In genomic region chr6:109948928-109949327, GRCm38 (mm10) we compare ENCODE assay signal across 28 mouse cellular contexts.
DNase-seq lines count a peak whose midpoint lies in the region; ATAC-seq lines count a peak whose summit lies in the region.
"Had no signal": no experiment of that assay in that cellular context is flagged by ENCODE, and none has a peak within 500 bp of the region (broad histone marks: within the 10 kb centered on the region; RNA-seq: fewer than 3 reads in every experiment).

No protein-coding gene starts in this region.

- no peaks in the 10 kb centered on the region for H3K27me3 ChIP-seq in neural tube, embryonic 14.5 days (ENCODE audit: control insufficient read depth, insufficient read depth, low read length)
- H3K27me3 ChIP-seq in neural tube, embryonic 15.5 days (replicated peaks): no peaks in the 10 kb centered on the region
- no peaks in the 10 kb centered on the region for H3K27me3 ChIP-seq in midbrain, embryonic 15.5 days (replicated peaks)
- no peaks in the 10 kb centered on the region for H3K27me3 ChIP-seq in intestine, embryonic 16.5 days (replicated peaks; ENCODE audit: control insufficient read depth, insufficient read depth, low read length)
- H3K27me3 ChIP-seq: heart, embryonic 12.5 days; hindbrain, embryonic 15.5 days; liver, embryonic 12.5 days had no signal

- no peak for DNase-seq in frontal cortex, postnatal 25 days (ENCODE audit: low spot score in 2 of 2)
- DNase-seq in yolk sac, embryonic 10.5 days (ENCODE audit: low spot score): no peak
- DNase-seq: adrenal gland, postnatal 14 days; cerebellum, adult 9-10 months; cerebellum, postnatal 36 days; gastrocnemius, adult 2 months; gastrocnemius, postnatal 36 days; heart, adult 18-20 months; heart, postnatal 4 days; kidney, adult 2 months; kidney, postnatal 36 days; liver, postnatal 0 days; lung, postnatal 36 days; right cerebral cortex, postnatal 4 days; thymus, adult 2 months; thymus, postnatal 36 days had no signal

- H3K4me2 ChIP-seq in neural tube, embryonic 14.5 days (ENCODE audit: low read depth, low read length): no peak overlapping the region
- no peak overlapping the region for H3K4me2 ChIP-seq in neural tube, embryonic 15.5 days
- no peak overlapping the region for H3K4me2 ChIP-seq in midbrain, embryonic 15.5 days
- no peak overlapping the region for H3K4me2 ChIP-seq in intestine, embryonic 16.5 days (ENCODE audit: low read depth, low read length)
- H3K4me2 ChIP-seq: heart, embryonic 12.5 days; hindbrain, embryonic 15.5 days; liver, embryonic 12.5 days had no signal

- H3K9me3 ChIP-seq in neural tube, embryonic 14.5 days (ENCODE audit: control insufficient read depth, low read length): no peaks in the 10 kb centered on the region
- H3K9me3 ChIP-seq in neural tube, embryonic 15.5 days (replicated peaks): no peaks in the 10 kb centered on the region
- H3K9me3 ChIP-seq in midbrain, embryonic 15.5 days: no peaks in the 10 kb centered on the region
- H3K9me3 ChIP-seq in intestine, embryonic 16.5 days (ENCODE audit: control insufficient read depth, low read length): no peaks in the 10 kb centered on the region
- H3K9me3 ChIP-seq: heart, embryonic 12.5 days; hindbrain, embryonic 15.5 days; liver, embryonic 12.5 days had no signal

- WGBS in neural tube, embryonic 14.5 days: 28% methylated on average over 1 of the region's 1 CpGs
- 25% methylated on average over 1 of the region's 1 CpGs for WGBS in neural tube, embryonic 15.5 days
- 25% methylated on average over 1 of the region's 1 CpGs for WGBS in midbrain, embryonic 15.5 days
- 59% methylated on average over 1 of the region's 1 CpGs for WGBS in intestine, embryonic 16.5 days

- H3K27ac ChIP-seq in neural tube, embryonic 14.5 days (ENCODE audit: low read depth, low read length): no peak overlapping the region
- no peak overlapping the region for H3K27ac ChIP-seq in neural tube, embryonic 15.5 days (replicated peaks)
- H3K27ac ChIP-seq in midbrain, embryonic 15.5 days: 0 out of 2 replicates have a peak overlapping the region, but pooled peaks have one; percentile 29
- H3K27ac ChIP-seq in intestine, embryonic 16.5 days (ENCODE audit: low read length): no peak overlapping the region
- H3K27ac ChIP-seq: gastrocnemius, adult 2 months; hindbrain, embryonic 15.5 days; liver, embryonic 12.5 days; stomach, postnatal 0 days had no signal

- no peak overlapping the region for H3K9ac ChIP-seq in neural tube, embryonic 14.5 days (replicated peaks; ENCODE audit: low read depth, low read length)
- no peak overlapping the region for H3K9ac ChIP-seq in neural tube, embryonic 15.5 days (replicated peaks)
- no peak overlapping the region for H3K9ac ChIP-seq in midbrain, embryonic 15.5 days
- no peak overlapping the region for H3K9ac ChIP-seq in intestine, embryonic 16.5 days (ENCODE audit: low read depth, low read length)
- H3K9ac ChIP-seq: heart, embryonic 12.5 days; hindbrain, embryonic 15.5 days; liver, embryonic 12.5 days; liver, postnatal 0 days had no signal

- H3K4me3 ChIP-seq in neural tube, embryonic 14.5 days (ENCODE audit: low read depth, low read length): no peak overlapping the region
- H3K4me3 ChIP-seq in neural tube, embryonic 15.5 days (replicated peaks): no peak overlapping the region
- H3K4me3 ChIP-seq in midbrain, embryonic 15.5 days: no peak overlapping the region
- no peak overlapping the region for H3K4me3 ChIP-seq in intestine, embryonic 16.5 days (ENCODE audit: low read length)
- H3K4me3 ChIP-seq: gastrocnemius, adult 2 months; heart, embryonic 12.5 days; hindbrain, embryonic 15.5 days; layer of hippocampus, adult 2 months; liver, embryonic 12.5 days had no signal

- peak; percentile 41; the same call in 1 of the 2 replicates for ATAC-seq in frontal cortex, adult (ENCODE audit: low TSS enrichment)
- peak; percentile 41; the same call in 1 of the 2 replicates for ATAC-seq in neural tube, embryonic 14.5 days (ENCODE audit: low read depth)
- ATAC-seq in neural tube, embryonic 15.5 days (ENCODE audit: low FRiP score): no peak
- peak; percentile 75 for ATAC-seq in midbrain, embryonic 15.5 days (replicated peaks)
- ATAC-seq in intestine, embryonic 16.5 days: no peak
- ATAC-seq: CD4-positive, CD25-positive, alpha-beta regulatory T cell, adult 4 months; inflammation-experienced regulatory T-cells, adult 6 months; liver, embryonic 12.5 days; liver, postnatal 0 days had no signal

- no peaks in the 10 kb centered on the region for H3K4me1 ChIP-seq in neural tube, embryonic 14.5 days (ENCODE audit: control insufficient read depth, insufficient read depth, low read length)
- peaks cover 5% of the 10 kb centered on the region for H3K4me1 ChIP-seq in neural tube, embryonic 15.5 days
- H3K4me1 ChIP-seq in midbrain, embryonic 15.5 days: peaks cover 12% of the 10 kb centered on the region
- no peaks in the 10 kb centered on the region for H3K4me1 ChIP-seq in intestine, embryonic 16.5 days (ENCODE audit: control insufficient read depth, insufficient read depth, low read length)
- H3K4me1 ChIP-seq: heart, embryonic 12.5 days; liver, embryonic 12.5 days had no signal

- H3K36me3 ChIP-seq in neural tube, embryonic 14.5 days (ENCODE audit: control insufficient read depth, insufficient read depth, low read length): no peaks in the 10 kb centered on the region
- H3K36me3 ChIP-seq in neural tube, embryonic 15.5 days: no peaks in the 10 kb centered on the region
- H3K36me3 ChIP-seq in midbrain, embryonic 15.5 days (replicated peaks): no peaks in the 10 kb centered on the region
- H3K36me3 ChIP-seq in intestine, embryonic 16.5 days (ENCODE audit: control insufficient read depth, insufficient read depth, low read length): no peaks in the 10 kb centered on the region
- H3K36me3 ChIP-seq: heart, embryonic 12.5 days; hindbrain, embryonic 15.5 days; liver, embryonic 12.5 days had no signal

Comparison
In these comparisons a context has a peak if more than half of its experiments do, and no peak if none do; other contexts are left out.
1. ATAC-seq: peak in frontal cortex, adult (single experiment), neural tube, embryonic 14.5 days (single experiment) and midbrain, embryonic 15.5 days (single experiment); none in neural tube, embryonic 15.5 days (single experiment) and intestine, embryonic 16.5 days (single experiment).